Mouse (Mus musculus) cerebellum, adult 11 months (tissue): ENCODE measurements around the gene Klf12.

Experiments used
- DNase-seq: peaks from one replicate; pipeline ENCODE4 v3.0.0; 2022

The Klf12 gene

GRCm38 (mm10) chr14:100284119-100284860 lies at the start of gene Klf12:
TSS of gene Klf12 (minus strand) at chr14:100284679.
- peak; percentile 60 for DNase-seq

GRCm38 (mm10) chr14:100333369-100333768 lies 48.9 kb upstream of the Klf12 start:
- DNase-seq = no peak

DNA sequence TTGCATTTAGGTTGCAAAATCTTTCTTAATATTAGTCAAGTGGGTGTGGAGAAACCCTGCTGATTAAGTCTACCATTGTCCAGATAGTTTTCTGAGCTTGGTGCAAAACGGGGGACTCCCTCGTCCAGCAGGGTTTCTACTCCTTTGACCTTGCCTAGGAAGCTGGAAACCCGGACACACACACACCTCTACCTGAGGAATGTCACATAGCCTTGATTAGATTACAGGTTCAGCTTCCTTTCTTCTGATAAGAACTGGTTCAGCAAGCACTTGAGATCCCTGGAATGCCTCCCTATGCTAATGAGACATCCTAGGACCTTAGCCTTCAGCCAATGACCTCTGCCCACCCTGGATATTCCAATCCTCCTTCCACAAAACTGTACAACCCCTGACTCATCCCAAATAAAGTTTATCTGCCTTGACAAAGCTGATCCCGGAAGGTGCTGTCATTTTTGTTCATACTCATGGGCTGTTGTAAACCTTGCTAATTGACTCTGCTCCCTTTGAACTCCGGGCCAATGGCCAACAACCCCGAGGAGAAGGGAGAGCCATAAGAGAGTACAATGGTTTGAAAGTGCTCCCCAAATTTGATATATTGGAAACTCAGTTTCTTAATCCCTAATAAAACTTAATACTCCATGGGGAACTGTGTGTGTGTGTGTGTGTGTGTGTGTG lies 44.3 kb upstream of the Klf12 start:
- DNase-seq = no peak

DNA sequence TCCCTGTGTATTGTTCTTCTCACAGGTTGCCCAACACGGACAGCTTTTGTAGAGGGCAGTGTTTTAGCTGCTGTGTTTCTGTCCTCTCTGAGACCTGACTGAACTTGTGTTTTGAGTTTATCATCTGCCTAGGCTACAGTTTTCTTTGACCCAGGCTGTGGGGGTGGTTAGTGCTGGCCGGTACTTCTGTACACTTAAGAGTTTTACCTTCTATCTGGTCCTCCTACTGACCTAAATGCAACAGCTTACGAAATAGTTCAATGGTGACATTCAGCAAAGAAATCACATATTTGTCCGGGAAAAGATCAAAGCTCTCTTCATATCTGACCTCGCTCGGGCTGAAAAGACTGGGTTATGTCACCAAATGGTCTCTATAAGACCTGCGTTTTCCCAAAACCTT lies 39.8 kb upstream of the Klf12 start:
- no peak for DNase-seq

DNA sequence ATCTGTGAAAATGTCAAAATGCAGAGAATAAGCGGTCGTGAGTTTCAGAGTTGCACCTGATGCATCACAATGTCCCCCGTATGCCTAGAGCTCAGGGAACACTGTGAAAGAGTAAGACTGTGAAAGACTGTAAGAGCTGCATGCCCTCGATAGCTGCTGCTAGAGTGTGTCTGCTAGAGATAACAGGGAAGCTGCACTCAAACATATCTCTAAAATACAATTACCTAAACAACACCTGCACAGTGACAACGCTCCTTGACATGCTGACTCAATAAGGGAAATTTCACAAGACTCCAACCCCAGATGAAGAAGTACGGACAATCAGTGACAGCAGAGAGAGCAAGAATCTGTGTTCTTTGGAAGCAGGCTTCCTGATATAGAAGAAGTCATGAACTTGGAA lies 37.5 kb upstream of the Klf12 start:
- no peak for DNase-seq

- no peak for DNase-seq
Measured at GRCm38 (mm10) chr14:100316780-100317179, 32.3 kb upstream of the Klf12 start.

DNA sequence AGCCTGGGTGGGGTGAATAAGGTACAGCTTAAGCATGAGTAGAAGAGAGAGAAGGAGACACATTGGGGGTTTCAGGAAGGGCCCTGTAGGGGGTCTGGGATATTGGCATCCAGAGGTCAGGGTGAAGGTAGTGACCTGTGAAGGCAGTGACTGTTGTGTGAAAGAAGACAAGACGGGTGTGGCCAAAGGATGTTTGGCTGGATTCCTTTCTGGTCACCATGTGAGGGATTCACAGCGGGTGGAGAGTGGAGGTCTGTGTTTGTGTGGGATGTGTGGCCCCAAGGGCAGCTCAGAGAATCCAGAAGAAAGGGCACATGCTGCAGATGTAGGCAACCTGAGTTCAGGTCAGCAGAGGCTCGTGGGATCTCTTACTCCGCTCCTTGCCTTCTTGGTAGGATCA lies 29.6 kb upstream of the Klf12 start:
- no peak for DNase-seq

GRCm38 (mm10) chr14:100300905-100301304 lies 16.4 kb upstream of the Klf12 start:
- DNase-seq = no peak

GRCm38 (mm10) chr14:100298892-100299291 lies 14.4 kb upstream of the Klf12 start:
- DNase-seq = no peak

DNA sequence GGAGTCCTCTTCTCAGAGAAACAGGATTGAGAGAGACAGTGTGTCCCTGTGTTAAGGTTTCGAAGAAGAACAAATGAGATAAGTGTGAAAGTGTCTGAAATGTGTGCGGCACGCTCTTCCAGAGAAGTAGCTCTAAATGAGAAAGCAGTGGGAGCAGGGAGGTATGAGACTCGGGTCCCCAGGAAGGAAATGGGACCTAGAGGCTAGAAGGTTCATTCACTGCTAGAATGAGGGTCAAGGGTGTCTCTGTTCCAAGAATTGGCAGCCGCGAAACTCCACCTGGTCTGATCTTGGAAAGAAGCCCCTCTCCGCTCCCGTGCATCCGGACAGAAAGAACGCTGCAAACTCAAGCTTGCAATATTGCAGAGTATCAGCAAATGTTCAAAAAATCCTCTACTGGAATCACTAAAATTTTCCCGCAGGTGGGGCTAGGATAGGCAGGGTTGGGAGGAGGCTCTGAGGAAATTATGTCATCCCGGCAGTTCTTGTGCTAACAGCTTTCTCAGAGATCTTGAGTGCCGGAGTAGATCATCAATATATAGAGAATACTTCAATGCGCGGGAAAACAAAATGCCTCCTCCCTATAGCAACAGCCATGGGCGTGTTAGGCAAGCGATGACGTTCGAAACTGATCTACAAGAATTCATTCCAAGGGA lies 2.2 kb upstream of the Klf12 start:
- peak; percentile 12 for DNase-seq

DNA sequence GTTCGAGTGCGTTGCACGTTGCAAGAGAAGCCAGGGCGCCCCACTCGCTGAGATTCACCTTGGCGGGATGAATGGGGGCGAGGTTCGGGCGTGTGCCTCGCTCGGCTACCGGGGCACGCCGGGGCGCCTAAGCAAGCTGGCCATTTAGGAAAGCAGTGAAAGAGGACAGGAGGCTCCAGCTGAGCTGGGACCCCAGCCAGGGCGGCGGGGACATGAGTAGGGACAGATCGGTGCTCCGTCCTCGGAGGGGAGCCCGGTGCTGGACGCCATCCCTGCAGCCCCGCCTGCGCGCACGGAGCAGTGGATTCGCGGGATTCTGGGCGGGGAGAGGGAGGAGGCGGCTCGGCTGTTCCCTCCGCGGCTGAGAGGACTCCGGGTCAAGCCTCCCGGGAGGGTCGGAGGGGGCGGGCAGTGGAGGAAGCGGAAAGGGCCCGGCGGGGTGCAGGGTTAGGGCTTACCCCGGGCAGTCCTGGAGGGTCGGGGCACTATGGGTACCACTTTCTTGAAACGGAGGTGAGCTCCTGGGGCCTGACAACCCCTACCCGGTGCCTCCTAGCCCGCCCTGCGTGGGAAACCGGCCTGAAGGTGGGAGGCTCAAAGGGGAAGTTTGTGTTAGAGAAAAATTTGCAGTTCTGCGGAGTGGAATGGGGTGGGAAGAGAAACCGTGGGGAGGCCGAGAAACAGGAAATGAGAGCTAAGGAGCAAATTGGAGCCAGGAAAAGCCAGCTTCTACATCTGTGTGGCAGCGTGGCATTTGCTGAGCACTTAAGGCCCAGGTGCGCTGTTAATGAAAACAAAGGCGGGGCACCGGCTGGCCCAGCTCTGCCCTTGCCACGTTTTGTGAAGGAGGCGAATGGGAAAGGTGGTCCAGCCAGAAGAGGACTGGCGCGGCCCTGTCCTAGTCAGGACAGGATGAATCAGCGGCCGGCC lies 1.4 kb upstream of the Klf12 start:
- DNase-seq = peak; percentile 75

GRCm38 (mm10) chr14:100284861-100285655 lies 579 bp upstream of the Klf12 start:
- peak; percentile 53 for DNase-seq

- peak; percentile 19 for DNase-seq
Measured at GRCm38 (mm10) chr14:100283411-100284118, 914 bp downstream of the Klf12 start.

- DNase-seq = no peak
Measured at GRCm38 (mm10) chr14:100282651-100283050, 1.8 kb downstream of the Klf12 start.

- DNase-seq = no peak
Measured at GRCm38 (mm10) chr14:100281734-100282133, 2.7 kb downstream of the Klf12 start.

GRCm38 (mm10) chr14:100274179-100274578 lies 10.3 kb downstream of the Klf12 start:
- DNase-seq = no peak

DNA sequence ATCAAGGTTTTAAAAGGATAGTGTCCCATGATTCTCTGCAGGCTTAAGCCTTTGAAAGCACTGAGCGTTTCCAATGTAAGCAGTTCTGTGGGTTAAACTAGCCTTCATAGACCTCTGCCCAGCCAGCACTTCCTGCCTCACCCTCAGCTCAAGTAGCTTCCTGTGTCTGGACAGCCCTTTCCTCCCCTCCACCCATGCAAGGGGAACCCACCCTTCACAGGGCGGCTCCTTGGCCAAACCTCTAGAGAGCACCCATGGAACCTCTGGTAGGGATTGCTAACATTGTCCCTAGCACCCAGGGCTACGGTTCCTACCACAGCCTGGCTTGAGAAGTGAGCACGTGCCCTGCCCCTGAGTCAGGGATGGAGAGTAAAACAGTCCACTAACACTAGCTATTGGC lies 23.9 kb downstream of the Klf12 start:
- no peak for DNase-seq

DNA sequence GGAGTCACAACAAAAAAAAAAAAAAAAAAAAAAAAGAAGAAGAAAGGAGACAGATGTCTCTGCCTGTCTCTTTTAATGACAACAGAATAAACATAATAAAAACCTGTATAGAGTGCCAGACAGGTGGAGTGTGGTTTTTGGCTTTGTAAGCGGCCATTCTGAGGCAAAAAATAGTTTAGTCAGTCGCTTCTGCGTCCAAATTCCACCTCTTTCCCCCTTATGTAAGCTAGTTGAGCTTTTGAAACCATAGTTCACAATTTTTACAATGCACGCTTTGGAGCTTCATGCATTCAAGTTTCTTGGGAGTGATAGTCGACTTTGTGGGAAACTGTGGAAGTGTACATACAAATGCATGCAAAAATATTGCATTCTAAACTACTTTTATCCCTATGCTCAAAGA lies 41.4 kb downstream of the Klf12 start:
- no peak for DNase-seq

DNA sequence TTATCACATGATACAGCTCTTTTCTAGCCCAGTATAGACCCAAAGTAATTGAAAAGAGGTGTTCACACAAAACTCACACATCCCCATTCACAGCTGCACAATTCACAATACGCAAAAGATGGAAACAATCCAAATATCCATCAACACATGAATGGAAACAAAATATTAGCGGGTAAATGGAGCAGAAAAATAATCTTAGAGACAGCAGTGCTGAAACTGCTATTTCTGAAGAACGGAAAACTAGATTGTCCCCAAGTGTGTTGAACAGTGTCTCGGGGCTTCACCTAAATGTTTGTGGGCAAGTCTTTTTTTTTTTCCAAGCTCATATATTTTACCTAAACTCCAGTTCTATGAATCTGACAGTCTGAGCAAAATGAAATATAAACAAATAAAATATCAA lies 44.6 kb downstream of the Klf12 start:
- DNase-seq = no peak

DNA sequence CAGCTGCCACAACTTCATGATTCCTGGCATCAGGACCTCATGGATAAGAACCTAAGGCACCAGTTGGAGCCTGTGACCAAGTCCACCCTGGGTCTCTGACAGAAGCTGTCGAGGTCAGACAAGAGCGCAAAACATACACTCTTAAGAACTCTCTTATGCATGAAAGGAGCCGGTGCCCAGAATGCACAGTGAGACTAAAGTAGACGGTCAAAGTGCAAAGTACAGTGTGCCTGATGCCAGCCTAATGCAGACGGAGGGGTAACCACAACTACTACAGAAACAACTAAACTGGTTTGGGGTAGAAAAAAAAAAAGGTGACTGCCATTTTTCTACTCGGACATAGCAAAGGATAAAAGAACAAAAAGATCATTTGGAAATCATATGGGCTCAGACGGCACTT lies 47.7 kb downstream of the Klf12 start:
- DNase-seq = no peak

DNA sequence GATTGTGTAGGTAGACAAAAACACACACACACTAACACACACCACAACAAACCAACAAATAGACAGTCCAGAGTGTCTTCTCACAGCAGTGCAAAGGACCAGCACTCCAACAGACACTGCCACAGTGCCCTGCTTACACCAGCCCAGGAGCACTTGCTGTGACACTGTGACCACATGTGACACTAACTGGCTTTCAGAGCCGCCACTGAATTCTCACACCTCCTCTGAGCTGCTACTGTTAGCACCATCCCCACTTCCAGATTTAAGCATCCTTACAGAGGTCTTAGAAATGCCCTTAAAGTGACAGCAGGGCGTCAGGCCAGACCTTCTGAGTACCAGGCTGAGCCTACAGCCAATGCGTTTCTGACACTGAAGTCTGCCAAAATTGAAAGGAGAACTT lies 48.7 kb downstream of the Klf12 start:
- DNase-seq = no peak
